Mouse (Mus musculus) intestine, embryonic 15.5 days (tissue): Measurements from ENCODE around the gene Ptdss2. TPM values are rescaled to one million over a fixed set of nuclear protein-coding genes. Genes with fewer than 3 reads are reported as not detected.

ENCODE experiments used
- ATAC-seq: fragments of 200-750 bp; cut with Nextera tagmentation; 2 replicates; pipeline ENCODE4 v1.8.0; 2017; ENCODE audit warnings: moderate TSS enrichment, moderate library complexity
- H3K27ac ChIP-seq: fragments of 300-500 bp; sonication (generic); 2 replicates; pipeline ENCODE4 v1.5.1; 2015; ENCODE audit warnings: mild to moderate bottlenecking, inconsistent platforms
- H3K27me3 ChIP-seq: fragments of 300-500 bp; sonication (generic); replicated peaks from 2 replicates; pipeline ENCODE4 v1.6.1; 2015; ENCODE audit warnings: inconsistent platforms
- H3K36me3 ChIP-seq: fragments of 300-500 bp; sonication (generic); 2 replicates; pipeline ENCODE4 v1.6.1; 2015; ENCODE audit warnings: inconsistent platforms
- H3K4me1 ChIP-seq: fragments of 300-500 bp; sonication (generic); replicated peaks from 2 replicates; pipeline ENCODE4 v1.6.1; 2015; ENCODE audit warnings: inconsistent platforms
- H3K4me2 ChIP-seq: fragments of 300-500 bp; sonication (generic); replicated peaks from 2 replicates; pipeline ENCODE4 v1.6.1; 2015; ENCODE audit warnings: mild to moderate bottlenecking, inconsistent platforms
- H3K4me3 ChIP-seq: fragments of 300-500 bp; sonication (generic); replicated peaks from 2 replicates; pipeline ENCODE4 v1.5.1; 2015; ENCODE audit warnings: inconsistent platforms
- H3K9ac ChIP-seq: fragments of 300-500 bp; sonication (generic); 2 replicates; pipeline ENCODE4 v1.6.1; 2015; ENCODE audit warnings: inconsistent platforms
- H3K9me3 ChIP-seq: fragments of 300-500 bp; sonication (generic); 2 replicates; pipeline ENCODE4 v1.6.1; 2016; ENCODE audit warnings: inconsistent platforms
- WGBS: fragments of 180-500 bp; shearing (Covaris S2); methylation state at CpG from one replicate; pipeline ENCODE4 v1.1.7; 2015; 5-methylcytosine and 5-hydroxymethylcytosine counted together
- polyA plus RNA-seq: library from polyadenylated mRNA; unstranded; fragments of >200 nt; fragmentation: Nextera tagmentation; extraction: Ambion mirVana; gene quantifications from 2 replicates; pipeline ENCODE4 v1.2.1, GENCODE M21; 2015

Gene Ptdss2
- polyA plus RNA-seq, 1 experiment from 2014 or later, result 59.7 TPM

- H3K4me1 ChIP-seq, result peaks cover 42% of the 10 kb centered on the region
- peak overlapping the region; percentile 30; the same call in 1 of the 2 replicates for H3K4me2 ChIP-seq
- no peaks in the 10 kb centered on the region for H3K9me3 ChIP-seq
- peak overlapping the region; percentile 27; the same call in 1 of the 2 replicates for H3K27ac ChIP-seq
- H3K36me3 ChIP-seq, result no peaks in the 10 kb centered on the region
- H3K9ac ChIP-seq, result no peak overlapping the region
- ATAC-seq, result no peak
- 74% methylated on average over 6 of the region's 6 CpGs for WGBS
- no peak overlapping the region for H3K4me3 ChIP-seq
- peaks cover 4% of the 10 kb centered on the region for H3K27me3 ChIP-seq
These were observed 26.2 kb upstream of the Ptdss2 start for GRCm38 (mm10) chr7:141096021-141096420.

- H3K9ac ChIP-seq, result no peak overlapping the region
- WGBS, result 34% methylated on average over 6 of the region's 6 CpGs
- peaks cover 42% of the 10 kb centered on the region for H3K4me1 ChIP-seq
- H3K36me3 ChIP-seq, result no peaks in the 10 kb centered on the region
- H3K27ac ChIP-seq, result peak overlapping the region; percentile 27; the same call in 1 of the 2 replicates
- ATAC-seq, result no peak
- H3K9me3 ChIP-seq, result no peaks in the 10 kb centered on the region
- H3K27me3 ChIP-seq, result peaks cover 4% of the 10 kb centered on the region
- peak overlapping the region; percentile 30; the same call in 1 of the 2 replicates for H3K4me2 ChIP-seq
- no peak overlapping the region; the same call in 1 of the 2 replicates for H3K4me3 ChIP-seq
These were observed 25.5 kb upstream of the Ptdss2 start for GRCm38 (mm10) chr7:141096649-141097056.

GRCm38 (mm10) chr7:141097177-141097576 lies 25.0 kb upstream of the Ptdss2 start:
- Histone ChIP-seq H3K27me3 (peaks cover 4% of the 10 kb centered on the region), H3K9me3 (no peaks in the 10 kb centered on the region), H3K4me3 (no peak overlapping the region), H3K4me2 (no peak overlapping the region), H3K36me3 (no peaks in the 10 kb centered on the region), H3K4me1 (peaks cover 39% of the 10 kb centered on the region), H3K27ac (no peak overlapping the region), H3K9ac (no peak overlapping the region)
- no peak for ATAC-seq
- 80% methylated on average over 5 of the region's 5 CpGs for WGBS

- WGBS, result under 1% methylated on average over 56 of the region's 56 CpGs
- H3K27ac ChIP-seq, result peak within 1 kb of the TSS; percentile 93
- H3K9me3 ChIP-seq, result no peaks in the 10 kb centered on the region
- H3K4me1 ChIP-seq, result peaks cover 18% of the 10 kb centered on the region; the same call in 1 of the 2 replicates
- H3K36me3 ChIP-seq, result no peaks in the 10 kb centered on the region
- peak within 1 kb of the TSS; percentile 88 for H3K4me2 ChIP-seq
- H3K27me3 ChIP-seq, result peaks cover 4% of the 10 kb centered on the region
- peak; percentile 88 for ATAC-seq
- H3K4me3 ChIP-seq, result peak within 1 kb of the TSS; percentile 48
- peak within 1 kb of the TSS; percentile 53 for H3K9ac ChIP-seq
These were observed 22.1 kb upstream of the Ptdss2 start, which contains the start of gene Sigirr for GRCm38 (mm10) chr7:141099911-141100691. Gene Sigirr, minus strand, starts transcription at chr7:141100572.

- 58% methylated on average over 3 of the region's 3 CpGs for WGBS
- no peaks in the 10 kb centered on the region for H3K9me3 ChIP-seq
- H3K27ac ChIP-seq, result no peak overlapping the region
- no peak overlapping the region for H3K9ac ChIP-seq
- no peak overlapping the region for H3K4me3 ChIP-seq
- H3K27me3 ChIP-seq, result peaks cover 4% of the 10 kb centered on the region
- no peak overlapping the region for H3K4me2 ChIP-seq
- H3K4me1 ChIP-seq, result peaks cover 10% of the 10 kb centered on the region; the same call in 1 of the 2 replicates
- H3K36me3 ChIP-seq, result no peaks in the 10 kb centered on the region
- no peak for ATAC-seq
These were observed 19.0 kb upstream of the Ptdss2 start for GRCm38 (mm10) chr7:141103161-141103560.

- 82% methylated on average over 9 of the region's 9 CpGs for WGBS
- H3K4me2 ChIP-seq, result peak overlapping the region; percentile 57
- no peak for ATAC-seq
- 0 out of 2 replicates have a peak, but pooled peaks cover 3% of the 10 kb centered on the region for H3K4me1 ChIP-seq
- no peak overlapping the region for H3K27ac ChIP-seq
- no peaks in the 10 kb centered on the region for H3K27me3 ChIP-seq
- no peak overlapping the region for H3K4me3 ChIP-seq
- no peak overlapping the region for H3K9ac ChIP-seq
- no peaks in the 10 kb centered on the region for H3K36me3 ChIP-seq
- H3K9me3 ChIP-seq, result no peaks in the 10 kb centered on the region
These were observed 6.3 kb upstream of the Ptdss2 start for GRCm38 (mm10) chr7:141115874-141116273.

GRCm38 (mm10) chr7:141117636-141118035 lies 4.5 kb upstream of the Ptdss2 start, which contains the start of gene Ano9:
Gene Ano9, minus strand, starts transcription at chr7:141117806.
- ATAC-seq, result peak; percentile 71
- WGBS, result 7% methylated on average over 9 of the region's 9 CpGs
- H3K4me3 ChIP-seq, result peak within 1 kb of the TSS; percentile 34
- H3K36me3 ChIP-seq, result no peaks in the 10 kb centered on the region
- H3K27ac ChIP-seq, result peak within 1 kb of the TSS; percentile 28
- peak within 1 kb of the TSS; percentile 43 for H3K9ac ChIP-seq
- peak within 1 kb of the TSS; percentile 57 for H3K4me2 ChIP-seq
- H3K4me1 ChIP-seq, result peaks cover 10% of the 10 kb centered on the region; the same call in 1 of the 2 replicates
- no peaks in the 10 kb centered on the region for H3K27me3 ChIP-seq
- no peaks in the 10 kb centered on the region for H3K9me3 ChIP-seq

- no peak for ATAC-seq
- Histone ChIP-seq H3K27me3 (no peaks in the 10 kb centered on the region), H3K9ac (no peak overlapping the region), H3K4me3 (no peak overlapping the region), H3K4me2 (no peak overlapping the region), H3K27ac (no peak overlapping the region), H3K4me1 (peaks cover 10% of the 10 kb centered on the region; the same call in 1 of the 2 replicates), H3K36me3 (no peaks in the 10 kb centered on the region), H3K9me3 (no peaks in the 10 kb centered on the region)
- 70% methylated on average over 3 of the region's 3 CpGs for WGBS
These were observed 2.7 kb upstream of the Ptdss2 start for GRCm38 (mm10) chr7:141119487-141119886.

- Histone ChIP-seq H3K9ac (no peak overlapping the region), H3K4me2 (no peak overlapping the region), H3K4me1 (peaks cover 10% of the 10 kb centered on the region; the same call in 1 of the 2 replicates), H3K36me3 (no peaks in the 10 kb centered on the region), H3K27ac (peak overlapping the region; percentile 68; the same call in 1 of the 2 replicates), H3K9me3 (no peaks in the 10 kb centered on the region), H3K4me3 (no peak overlapping the region), H3K27me3 (no peaks in the 10 kb centered on the region)
- 87% methylated on average over 3 of the region's 3 CpGs for WGBS
- no peak for ATAC-seq
These were observed 1.6 kb upstream of the Ptdss2 start for GRCm38 (mm10) chr7:141120605-141121004.

- Histone ChIP-seq H3K9ac (no peak overlapping the region), H3K4me3 (no peak overlapping the region), H3K4me2 (no peak overlapping the region), H3K27me3 (no peaks in the 10 kb centered on the region), H3K36me3 (no peaks in the 10 kb centered on the region), H3K27ac (peak overlapping the region; percentile 68), H3K9me3 (no peaks in the 10 kb centered on the region), H3K4me1 (peaks cover 10% of the 10 kb centered on the region; the same call in 1 of the 2 replicates)
- WGBS, result 67% methylated on average over 5 of the region's 5 CpGs
- ATAC-seq, result peak; percentile 29
These were observed 1.1 kb upstream of the Ptdss2 start for GRCm38 (mm10) chr7:141121051-141121531.

GRCm38 (mm10) chr7:141122689-141123516 lies 721 bp downstream of the Ptdss2 start:
- no peaks in the 10 kb centered on the region for H3K9me3 ChIP-seq
- H3K9ac ChIP-seq, result peak overlapping the region; percentile 49
- H3K4me3 ChIP-seq, result peak overlapping the region; percentile 56
- peak overlapping the region; percentile 86 for H3K27ac ChIP-seq
- H3K4me1 ChIP-seq, result peaks cover 10% of the 10 kb centered on the region; the same call in 1 of the 2 replicates
- H3K36me3 ChIP-seq, result no peaks in the 10 kb centered on the region
- 2% methylated on average over 29 of the region's 29 CpGs for WGBS
- peak; percentile 96 for ATAC-seq
- H3K4me2 ChIP-seq, result peak overlapping the region; percentile 88
- no peaks in the 10 kb centered on the region for H3K27me3 ChIP-seq

- Histone ChIP-seq H3K4me2 (peak overlapping the region; percentile 88), H3K27me3 (no peaks in the 10 kb centered on the region), H3K36me3 (no peaks in the 10 kb centered on the region), H3K9me3 (no peaks in the 10 kb centered on the region), H3K9ac (peak overlapping the region; percentile 49), H3K27ac (peak overlapping the region; percentile 86), H3K4me1 (peaks cover 8% of the 10 kb centered on the region; the same call in 1 of the 2 replicates), H3K4me3 (peak overlapping the region; percentile 56)
- no peak for ATAC-seq
- WGBS, result 4% methylated on average over 15 of the region's 15 CpGs
These were observed 1.3 kb downstream of the Ptdss2 start for GRCm38 (mm10) chr7:141123517-141123856.
